Mouse (Mus musculus): Measurements from ENCODE around the gene Rin3. TPM values are rescaled to one million over a fixed set of nuclear protein-coding genes. Genes with fewer than 3 reads are reported as not detected.

Rin3 gene
- total RNA-seq, 2 experiments from 2014 or later: 6.7 to 7.9 TPM

GRCm38 (mm10) chr12:102326753-102327340 lies 44.0 kb downstream of the Rin3 start:
- intact Hi-C loops (cut with DNase I): no loop called here

DNA sequence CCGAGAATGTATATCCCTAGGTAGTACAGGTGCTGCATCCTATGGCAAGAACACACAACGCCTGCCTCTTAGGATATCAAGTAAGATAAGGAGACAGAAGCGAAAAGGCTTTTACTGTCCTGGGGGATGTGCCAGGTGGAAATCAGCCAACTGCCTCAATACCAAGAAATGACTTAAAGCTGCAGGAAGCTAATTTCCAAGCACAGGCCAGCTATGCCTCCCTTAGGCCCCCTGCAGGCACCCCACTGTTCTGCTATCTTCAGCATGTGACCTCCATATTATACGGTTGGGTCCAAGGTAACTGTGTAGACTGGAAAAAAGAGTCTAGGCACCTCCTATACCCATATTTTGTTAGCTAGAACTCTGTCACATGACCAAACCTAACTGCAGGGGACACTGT lies 44.7 kb downstream of the Rin3 start:
- intact Hi-C loops (cut with DNase I): no loop called here
- DNase-seq: no peak

More at GRCm38 (mm10) chr12:102326753-102327340, 44.0 kb downstream of the Rin3 start:
- no peak for DNase-seq

- intact Hi-C loops (cut with DNase I): no loop called here
- DNase-seq: no peak
These were observed 45.2 kb downstream of the Rin3 start for GRCm38 (mm10) chr12:102328090-102328489.

DNA sequence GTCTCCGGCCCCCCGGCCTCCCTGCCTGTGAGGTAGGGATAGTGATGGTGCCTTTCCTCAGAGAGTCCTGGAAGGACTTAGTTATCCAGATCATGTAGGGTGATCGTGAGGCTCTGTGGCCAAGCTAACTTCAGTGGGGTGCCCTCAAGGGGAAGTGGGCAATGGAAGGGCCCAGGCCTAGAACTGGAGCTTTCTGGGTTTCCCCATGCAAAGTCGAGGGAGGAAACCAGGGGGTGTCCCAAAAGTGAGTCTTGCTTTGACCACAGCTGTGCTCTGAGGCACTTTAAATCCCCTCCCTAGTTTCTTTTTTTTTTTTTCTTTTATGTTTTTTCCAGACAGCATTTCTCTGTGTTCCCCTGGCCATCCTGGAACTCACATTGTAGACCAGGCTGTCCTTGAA lies 47.3 kb downstream of the Rin3 start:
- DNase-seq: no peak
- intact Hi-C loops (cut with DNase I): no loop called here

- no peak for DNase-seq
These were observed 47.9 kb downstream of the Rin3 start for GRCm38 (mm10) chr12:102330731-102331130.

GRCm38 (mm10) chr12:102333101-102333500 lies 50.3 kb downstream of the Rin3 start:
- intact Hi-C loops (cut with DNase I): no loop called here
- no peak for DNase-seq

More at GRCm38 (mm10) chr12:102330731-102331130, 47.9 kb downstream of the Rin3 start:
- intact Hi-C loops (cut with DNase I): no loop called here

DNA sequence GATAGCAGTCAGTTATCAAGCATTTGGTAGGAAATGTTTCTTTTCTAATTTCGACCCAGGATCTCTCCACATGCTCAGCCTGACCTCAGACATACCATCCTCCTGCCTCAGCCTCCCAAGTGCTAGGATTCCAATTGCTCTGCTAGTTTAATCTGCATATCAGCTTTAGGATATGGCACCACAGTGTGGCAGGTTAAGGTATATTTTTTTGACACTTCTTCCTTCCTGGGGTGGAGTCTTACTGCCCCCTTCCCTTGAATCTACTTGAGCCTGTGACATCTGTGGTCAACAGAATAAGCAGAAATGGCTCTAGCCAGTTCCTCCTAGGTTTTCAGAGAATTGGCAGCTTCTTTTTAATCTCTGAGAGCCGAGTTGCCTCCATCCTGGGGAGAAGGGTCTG lies 56.2 kb downstream of the Rin3 start:
- no peak for DNase-seq
- intact Hi-C loops (cut with DNase I): no loop called here

GRCm38 (mm10) chr12:102340471-102340870 lies 57.6 kb downstream of the Rin3 start:
- no peak for DNase-seq
- intact Hi-C loops (cut with DNase I): no loop called here

DNA sequence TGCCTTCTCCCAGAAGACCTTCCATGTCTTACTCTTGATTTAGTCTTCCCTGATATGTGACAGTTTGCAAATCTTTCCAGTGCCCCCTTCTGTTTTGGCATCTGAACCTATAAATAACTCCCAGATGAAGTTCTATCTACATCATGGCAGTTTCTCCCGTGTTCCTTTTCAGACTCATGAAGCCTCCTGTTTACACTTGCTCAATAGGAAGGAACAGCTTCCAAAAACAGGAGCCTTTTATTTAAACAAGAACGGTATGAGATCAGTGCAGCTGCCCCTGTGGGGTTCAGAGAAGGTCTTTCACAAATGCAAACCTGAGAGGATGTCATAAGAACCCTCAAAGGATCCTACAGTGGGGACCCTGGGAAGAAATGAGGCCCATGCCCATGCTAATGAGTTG lies 59.3 kb downstream of the Rin3 start:
- DNase-seq: no peak
- intact Hi-C loops (cut with DNase I): no loop called here

DNA sequence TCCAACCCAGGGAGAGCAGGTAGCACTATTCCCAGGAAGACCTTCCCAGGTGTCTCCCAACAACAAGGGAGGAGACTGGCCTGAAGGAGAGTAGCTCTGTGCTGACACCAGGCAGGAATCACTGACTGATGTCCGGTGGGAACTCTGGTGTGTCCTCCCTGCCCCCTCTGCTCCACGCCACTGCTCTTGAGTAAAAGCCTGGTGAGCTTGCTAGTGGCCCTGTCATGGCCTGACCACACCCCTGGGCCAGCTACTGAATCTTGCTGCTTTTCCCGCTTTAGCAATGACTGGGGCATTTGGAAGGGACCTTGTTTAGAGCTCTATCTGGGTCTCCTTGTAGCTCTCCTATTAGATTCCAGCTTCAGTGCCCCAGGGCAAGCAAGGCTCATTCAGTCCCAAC lies 59.8 kb downstream of the Rin3 start:
- intact Hi-C loops (cut with DNase I): no loop called here
- no peak for DNase-seq

DNA sequence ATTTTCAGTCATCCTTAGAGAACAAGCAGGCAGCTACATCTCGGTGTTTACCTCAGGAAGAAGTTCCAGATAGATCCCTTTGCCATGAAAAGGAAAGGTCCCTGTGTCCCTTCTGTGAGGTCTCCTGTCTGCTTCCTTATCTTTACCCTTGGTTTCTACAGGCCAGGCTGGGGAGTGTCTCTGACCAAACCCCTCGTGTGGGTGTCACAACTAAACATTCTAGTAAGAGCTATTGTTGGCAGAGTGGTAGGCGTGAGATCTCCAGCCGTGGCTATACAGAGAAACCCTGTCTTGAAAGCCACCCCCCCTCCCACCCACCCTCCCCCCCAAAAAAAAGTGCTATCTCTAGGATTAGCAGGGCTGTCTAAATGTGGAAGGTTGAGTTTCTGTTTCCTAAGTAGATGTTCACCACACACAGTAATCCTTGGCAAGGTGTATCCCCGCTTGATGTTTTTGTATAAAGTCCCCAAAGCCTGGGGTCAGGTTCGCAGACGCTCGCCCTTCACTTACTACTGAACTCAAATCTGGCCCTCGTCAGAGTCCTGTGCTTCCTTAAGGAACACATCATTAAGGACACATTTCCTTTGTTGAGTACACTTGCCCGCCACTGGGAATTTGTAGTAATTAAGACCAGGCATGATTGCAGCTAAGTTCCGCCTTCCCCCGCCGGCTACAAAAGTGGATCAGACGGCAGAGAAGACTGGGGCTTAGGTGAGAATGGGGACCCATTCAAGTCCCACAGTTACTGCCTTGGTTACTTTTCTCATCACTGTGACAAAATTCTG lies 62.4 kb downstream of the Rin3 start:
- DNase-seq: no peak
- intact Hi-C loops (cut with DNase I): no loop called here

- intact Hi-C loops (cut with DNase I): no loop called here
- DNase-seq: no peak
These were observed 63.7 kb downstream of the Rin3 start for GRCm38 (mm10) chr12:102346507-102346906.

GRCm38 (mm10) chr12:102348447-102348846 lies 65.6 kb downstream of the Rin3 start:
- intact Hi-C loops (cut with DNase I): no loop called here
- DNase-seq: no peak

DNA sequence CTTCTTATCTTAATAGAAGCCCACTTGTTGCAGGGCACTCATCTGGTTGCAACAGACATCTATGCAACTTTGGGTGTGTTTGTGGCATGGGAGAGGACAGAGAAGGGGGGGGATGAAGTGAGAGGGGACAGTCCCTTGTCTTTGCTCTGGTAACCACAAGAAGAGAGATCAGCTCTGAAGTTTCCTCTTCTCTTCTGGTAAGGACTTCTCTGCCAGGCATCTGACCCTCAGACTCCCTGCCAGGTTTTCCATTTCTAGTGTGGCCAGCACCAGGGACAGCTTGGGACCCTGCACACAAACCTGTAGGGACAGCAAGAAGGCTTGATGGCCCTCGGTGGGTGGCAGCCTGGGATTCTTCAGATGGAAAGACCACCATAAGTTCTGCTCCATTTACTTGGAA lies 68.1 kb downstream of the Rin3 start:
- no peak for DNase-seq
- intact Hi-C loops (cut with DNase I): no loop called here

DNA sequence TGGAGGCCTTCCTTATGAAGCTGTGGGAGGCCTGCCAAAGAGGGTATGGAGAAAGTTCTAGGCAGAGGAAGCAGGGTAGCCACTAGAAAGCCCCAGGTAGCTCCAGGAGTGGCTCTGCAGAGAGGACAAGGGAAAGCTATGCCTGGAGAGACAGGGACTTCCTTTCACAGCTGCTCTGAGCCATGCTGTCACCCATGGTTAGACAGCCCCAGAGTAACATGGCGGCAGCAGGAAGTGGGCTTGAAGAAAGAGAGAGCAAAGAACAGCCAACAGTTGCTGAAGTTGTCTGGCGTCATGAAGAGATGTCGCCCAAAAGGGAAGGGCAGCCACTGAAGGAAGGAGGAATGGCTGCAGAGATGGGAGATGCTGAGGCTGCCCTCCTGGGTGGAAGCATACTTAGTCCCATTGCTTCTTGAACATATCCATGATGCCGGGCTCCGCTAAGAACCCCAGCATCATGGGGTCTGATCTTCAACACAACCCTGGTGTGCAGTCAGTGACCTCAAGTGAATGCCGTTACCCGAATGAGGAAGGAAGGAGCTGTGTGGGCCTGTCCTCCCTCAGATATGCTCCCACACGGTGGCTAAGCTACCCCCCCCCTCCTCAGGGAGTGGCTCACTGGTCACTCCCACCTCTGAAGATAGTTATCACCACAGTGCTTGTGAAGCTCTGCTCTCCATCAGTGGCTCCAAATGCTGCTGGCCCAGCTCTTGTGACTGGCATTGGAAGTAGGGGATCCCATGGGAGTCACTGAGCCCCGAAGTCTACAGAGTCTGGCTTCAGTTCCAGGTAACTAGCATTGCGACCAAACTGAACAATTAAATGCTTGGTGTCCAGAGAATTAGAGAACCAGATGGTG lies 71.5 kb downstream of the Rin3 start:
- intact Hi-C loops (cut with DNase I): no loop called here

GRCm38 (mm10) chr12:102355784-102356183 lies 72.9 kb downstream of the Rin3 start:
- intact Hi-C loops (cut with DNase I): no loop called here
- no peak for DNase-seq

More for the DNA sequence above, 71.5 kb downstream of the Rin3 start:
- no peak for DNase-seq

- no peak for DNase-seq
- intact Hi-C loops (cut with DNase I): no loop called here
These were observed 73.9 kb downstream of the Rin3 start for GRCm38 (mm10) chr12:102356781-102357180.

- intact Hi-C loops (cut with DNase I): no loop called here
- DNase-seq: no peak
These were observed 76.5 kb downstream of the Rin3 start for GRCm38 (mm10) chr12:102359390-102359789.

- intact Hi-C loops (cut with DNase I): no loop called here
- no peak for DNase-seq
These were observed 78.6 kb downstream of the Rin3 start for GRCm38 (mm10) chr12:102361189-102362161.

DNA sequence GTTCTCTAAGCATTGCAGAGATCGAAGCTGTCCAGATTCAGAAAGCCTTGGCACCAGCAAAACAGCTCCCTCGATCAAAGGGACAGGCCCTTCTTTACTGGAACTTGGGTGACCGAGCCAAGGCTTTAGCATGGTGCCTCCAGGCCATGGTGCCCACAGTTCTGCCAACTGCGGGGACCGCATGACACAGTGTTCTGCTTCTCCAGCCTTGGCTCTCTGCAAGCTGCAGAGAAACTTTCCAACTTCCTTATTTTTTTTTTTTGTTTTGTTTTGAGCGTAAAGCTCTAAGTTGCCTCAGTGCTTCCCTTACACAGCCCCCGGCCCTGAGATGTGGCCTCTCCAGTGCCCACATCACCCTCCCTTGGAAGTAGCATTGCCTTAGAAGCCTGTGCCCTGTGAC lies 82.2 kb downstream of the Rin3 start:
- no peak for DNase-seq
- intact Hi-C loops (cut with DNase I): no loop called here

Data from gastrocnemius, postnatal 36 days (tissue).